Mouse (Mus musculus) heart, postnatal 0 days (tissue): ENCODE results near the gene Tmem179.

ENCODE experiments used
- CTCF ChIP-seq: IDR thresholded peaks from 2 replicates; pipeline ENCODE4 v1.5.1; 2016; ENCODE audit warnings: antibody characterized with exemption, control low read depth, low read depth
- EP300 ChIP-seq: IDR thresholded peaks from 2 replicates; pipeline ENCODE4 v1.6.1; 2016; ENCODE audit warnings: antibody characterized with exemption, low read depth

DNA sequence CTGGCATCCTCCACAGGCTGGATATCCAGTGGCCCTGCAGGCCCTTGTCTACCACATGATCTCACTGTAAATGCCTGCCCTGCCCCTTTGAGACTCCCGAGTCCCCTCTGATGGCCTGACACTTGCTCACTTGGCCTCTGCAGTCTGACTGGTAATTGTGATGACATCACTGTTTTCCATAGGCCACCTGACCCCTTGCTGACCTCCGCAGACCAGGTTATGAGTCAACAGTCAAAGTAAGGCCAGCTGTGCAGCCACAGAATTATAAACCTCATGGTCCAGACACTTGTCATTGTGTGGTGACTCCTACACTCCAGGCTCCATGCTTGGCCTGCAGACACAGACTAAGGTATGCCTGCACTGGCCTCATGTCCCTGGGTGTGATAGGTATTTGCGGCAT lies 8.6 kb downstream of the Tmem179 start:
- TF ChIP-seq CTCF = no peak
- no peak for TF ChIP-seq EP300
